ENCODE assay signal across 8 mouse cellular contexts in genomic region chr17:73107158-73108157, GRCm38 (mm10). TPM values are rescaled to one million over a fixed set of nuclear protein-coding genes. Genes with fewer than 3 reads are reported as not detected.
A peak's percentile ranks its signal among the peaks of the same experiment; 100 is the strongest.
DNase-seq lines count a peak whose midpoint lies in the region; ATAC-seq lines count a peak whose summit lies in the region.

Gene Lclat1, plus strand, starts transcription at chr17:73107985.

- peaks cover 11% of the 10 kb centered on the region for H3K36me3 ChIP-seq in heart, embryonic 13.5 days
- no peaks in the 10 kb centered on the region for H3K36me3 ChIP-seq in liver, embryonic 12.5 days
- H3K36me3 ChIP-seq in stomach, embryonic 15.5 days: no peaks in the 10 kb centered on the region

- H3K9me3 ChIP-seq in heart, embryonic 13.5 days: no peaks in the 10 kb centered on the region
- no peaks in the 10 kb centered on the region for H3K9me3 ChIP-seq in liver, embryonic 12.5 days (replicated peaks)
- no peaks in the 10 kb centered on the region for H3K9me3 ChIP-seq in stomach, embryonic 15.5 days

- peak; percentile 98 for DNase-seq in CD4-positive helper T cell, adult 2 months (ENCODE audit: low read depth, low spot score)
- peak; percentile 90 for DNase-seq in brain, embryonic 18.5 days (ENCODE audit: low read depth, low spot score)
- DNase-seq in kidney, postnatal 10 days: peak; percentile 97
- peak; percentile 90 to 95 for DNase-seq in natural killer cell, adult 2 months (ENCODE audit: low spot score in 2 of 2)

- 5% methylated on average over 51 of the region's 51 CpGs for WGBS in heart, embryonic 13.5 days
- WGBS in liver, embryonic 12.5 days (ENCODE audit: insufficient replicate concordance): 5% methylated on average over 51 of the region's 51 CpGs
- 5% methylated on average over 51 of the region's 51 CpGs for WGBS in stomach, embryonic 15.5 days

- no peaks in the 10 kb centered on the region for H3K27me3 ChIP-seq in heart, embryonic 13.5 days (replicated peaks)
- H3K27me3 ChIP-seq in liver, embryonic 12.5 days (replicated peaks): peaks cover 10% of the 10 kb centered on the region; the same call in 1 of the 2 replicates
- no peaks in the 10 kb centered on the region for H3K27me3 ChIP-seq in stomach, embryonic 15.5 days (replicated peaks)

- H3K9ac ChIP-seq in heart, embryonic 13.5 days: peak within 1 kb of the TSS; percentile 95
- peak within 1 kb of the TSS; percentile 74 for H3K9ac ChIP-seq in liver, embryonic 12.5 days
- peak within 1 kb of the TSS; percentile 79 for H3K9ac ChIP-seq in stomach, embryonic 15.5 days

- H3K27ac ChIP-seq in heart, embryonic 13.5 days (replicated peaks): peak within 1 kb of the TSS; percentile 82
- peak within 1 kb of the TSS; percentile 26; the same call in 1 of the 2 replicates for H3K27ac ChIP-seq in liver, embryonic 12.5 days
- peak within 1 kb of the TSS; percentile 49; the same call in 1 of the 2 replicates for H3K27ac ChIP-seq in stomach, embryonic 15.5 days

- H3K4me2 ChIP-seq in heart, embryonic 13.5 days: peak within 1 kb of the TSS; percentile 88
- H3K4me2 ChIP-seq in liver, embryonic 12.5 days: peak within 1 kb of the TSS; percentile 94
- H3K4me2 ChIP-seq in stomach, embryonic 15.5 days: peak within 1 kb of the TSS; percentile 86

- peak; percentile 89 for ATAC-seq in erythroid progenitor cell, adult 5-6 weeks (replicated peaks; ENCODE audit: low FRiP score, poor library complexity, severe bottlenecking)
- ATAC-seq in heart, embryonic 13.5 days (ENCODE audit: extremely low read depth, insufficient number of reproducible peaks, low FRiP score, low TSS enrichment): peak; percentile 93
- ATAC-seq in liver, embryonic 12.5 days: peak; percentile 99
- peak; percentile 100 for ATAC-seq in stomach, embryonic 15.5 days (ENCODE audit: insufficient read depth, low FRiP score, low read depth)

- peak within 1 kb of the TSS; percentile 95 for H3K4me3 ChIP-seq in heart, embryonic 13.5 days
- H3K4me3 ChIP-seq in liver, embryonic 12.5 days: peak within 1 kb of the TSS; percentile 70
- H3K4me3 ChIP-seq in stomach, embryonic 15.5 days (replicated peaks): peak within 1 kb of the TSS; percentile 72

- H3K4me1 ChIP-seq in heart, embryonic 13.5 days: peaks cover 37% of the 10 kb centered on the region
- peaks cover 20% of the 10 kb centered on the region for H3K4me1 ChIP-seq in liver, embryonic 12.5 days
- peaks cover 6% of the 10 kb centered on the region; the same call in 1 of the 2 replicates for H3K4me1 ChIP-seq in stomach, embryonic 15.5 days

RNA-seq across cellular contexts. Expression of gene Lclat1, which starts in this region (rescaled TPM):
- 1.4 and 4.2 TPM in 2 replicates for total RNA-seq in erythroid progenitor cell, adult 5-6 weeks (2015; ENCODE audit: low replicate concordance)
- 2.3 and 4.2 TPM in 2 replicates for total RNA-seq in erythroid progenitor cell, adult 5-6 weeks (2017; ENCODE audit: low replicate concordance)
- polyA plus RNA-seq in heart, embryonic 13.5 days (2015; fragmentation: Nextera tagmentation; extraction: Ambion mirVana): 30.9 and 32.8 TPM in 2 replicates
- 4.5 and 4.8 TPM in 2 replicates for polyA plus RNA-seq in liver, embryonic 12.5 days (2016; fragmentation: Nextera tagmentation; extraction: Ambion mirVana)
- polyA plus RNA-seq in stomach, embryonic 15.5 days (2015; fragmentation: Nextera tagmentation; extraction: Ambion mirVana): 11.3 and 17.3 TPM in 2 replicates

Comparison
In these comparisons a context has a peak if more than half of its experiments do, and no peak if none do; other contexts are left out.
1. Peak in every context shown above with its lines: DNase-seq, ATAC-seq, H3K4me3 ChIP-seq and H3K27ac ChIP-seq.
2. H3K27ac ChIP-seq: peak in every context shown above with its lines; median percentile 82 in heart, embryonic 13.5 days; 49 in stomach, embryonic 15.5 days; 26 in liver, embryonic 12.5 days.